Mouse (Mus musculus) thymus, adult 2 months (tissue): ENCODE data around the gene Minos1.

Experiments
- CTCF ChIP-seq: fragments of 200-500 bp; IDR thresholded peaks from 2 replicates; pipeline ENCODE4 v1.5.1; 2012; ENCODE audit warnings: mild to moderate bottlenecking, control low read depth, low read length, moderate library complexity, borderline replicate concordance; ENCODE audit not compliant: control insufficient read depth, poor library complexity, insufficient read depth; ENCODE audit errors: extremely low read depth
- POLR2A ChIP-seq: fragments of 200-500 bp; IDR thresholded peaks from 2 replicates; pipeline ENCODE4 v1.6.1; 2012; ENCODE audit warnings: mild to moderate bottlenecking, low read length, control low read depth, moderate library complexity; ENCODE audit not compliant: control insufficient read depth, poor library complexity, insufficient read depth; ENCODE audit errors: extremely low read depth

DNA sequence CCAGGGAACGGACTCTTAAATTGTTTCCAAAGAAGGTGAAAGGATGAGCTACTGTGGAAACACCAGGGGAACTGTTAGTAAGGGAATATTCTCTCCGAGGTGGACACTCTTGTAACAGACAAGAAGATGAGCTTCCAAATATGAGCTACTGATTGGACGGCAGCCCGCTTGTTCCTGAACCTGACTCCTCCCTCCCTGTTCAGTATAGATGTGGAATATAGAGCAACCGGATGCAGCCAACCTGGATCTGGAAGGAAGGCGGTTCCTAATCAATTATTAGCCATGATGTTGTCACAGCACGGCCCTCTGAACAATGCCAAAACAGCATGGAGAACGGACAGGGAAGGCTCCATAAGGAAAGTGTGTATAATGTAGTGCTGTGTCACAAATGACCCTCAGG lies 34.3 kb upstream of the Minos1 start:
- TF ChIP-seq CTCF (no peak), POLR2A (no peak)
